Mouse (Mus musculus) retina, adult 2 months (tissue): ENCODE measurements around the gene Trim63.
"Not testable (repeated sequence)": the region's sequence is repeated elsewhere in the genome, so short reads cannot be mapped to it uniquely, and the experiment has no call there.

ENCODE experiments used
- DNase-seq: peaks from one replicate; pipeline ENCODE4 v3.0.0-alpha.2; 2012; ENCODE audit warnings: low read depth, low spot score

Gene Trim63

GRCm38 (mm10) chr4:134314876-134315275, at the start of gene Trim63:
Trim63 (plus strand) TSS chr4:134315120.
- no peak for DNase-seq

GRCm38 (mm10) chr4:134265860-134266585, 48.9 kb upstream of the Trim63 start:
- DNase-seq, result no peak

GRCm38 (mm10) chr4:134268102-134268655, 46.7 kb upstream of the Trim63 start:
- DNase-seq, result no peak

GRCm38 (mm10) chr4:134269622-134270021, 45.3 kb upstream of the Trim63 start:
- DNase-seq, result not testable (repeated sequence)

- DNase-seq, result no peak
Observed at GRCm38 (mm10) chr4:134271979-134272378, 42.9 kb upstream of the Trim63 start.

GRCm38 (mm10) chr4:134272731-134273416, 42.0 kb upstream of the Trim63 start:
- no peak for DNase-seq

GRCm38 (mm10) chr4:134273417-134274345, 41.2 kb upstream of the Trim63 start:
- no peak for DNase-seq

- DNase-seq, result no peak
Observed at GRCm38 (mm10) chr4:134284942-134285341, 30.0 kb upstream of the Trim63 start.

- no peak for DNase-seq
Observed at GRCm38 (mm10) chr4:134286226-134287167, 28.4 kb upstream of the Trim63 start.

GRCm38 (mm10) chr4:134287168-134287564, 27.8 kb upstream of the Trim63 start:
- peak; percentile 90 for DNase-seq

GRCm38 (mm10) chr4:134287575-134288025, 27.3 kb upstream of the Trim63 start, which contains the start of gene Pdik1l:
Pdik1l (minus strand) TSS chr4:134287895.
- peak; percentile 70 for DNase-seq

- no peak for DNase-seq
Observed at GRCm38 (mm10) chr4:134288397-134289256, 26.3 kb upstream of the Trim63 start.

- peak; percentile 65 for DNase-seq
Observed at GRCm38 (mm10) chr4:134292067-134292466, 22.9 kb upstream of the Trim63 start.

GRCm38 (mm10) chr4:134293061-134293691, 21.7 kb upstream of the Trim63 start:
- no peak for DNase-seq

- no peak for DNase-seq
Observed at GRCm38 (mm10) chr4:134293692-134294163, 21.2 kb upstream of the Trim63 start.

- DNase-seq, result not testable (repeated sequence)
Observed at GRCm38 (mm10) chr4:134296096-134296495, 18.8 kb upstream of the Trim63 start.

GRCm38 (mm10) chr4:134296523-134296922, 18.4 kb upstream of the Trim63 start:
- DNase-seq, result no peak

GRCm38 (mm10) chr4:134297369-134297768, 17.6 kb upstream of the Trim63 start:
- DNase-seq, result no peak
